Mouse (Mus musculus) central nervous system, embryonic 14 days (tissue): ENCODE results near the gene Mesp1. TPM values are rescaled to one million over a fixed set of nuclear protein-coding genes. Genes with fewer than 3 reads are reported as not detected.

ENCODE experiments used
- polyA plus RNA-seq: library from polyadenylated mRNA; depleted of rRNA; stranded (reverse); fragments of >200 nt; gene quantifications from 2 replicates; pipeline ENCODE4 v1.2.3, GENCODE M21; 2012; rRNA removed

The Mesp1 gene
- 0.05 and 0.07 TPM in 2 replicates for polyA plus RNA-seq

GRCm38 (mm10) chr7:79793688-79794087, at the start of gene Mesp1:
TSS of gene Mesp1 (minus strand) at chr7:79793788.

GRCm38 (mm10) chr7:79810611-79811506, 17.3 kb upstream of the Mesp1 start, which contains the start of gene Mesp2:
TSS of gene Mesp2 (plus strand) at chr7:79810727.

GRCm38 (mm10) chr7:79742659-79743536, 50.7 kb downstream of the Mesp1 start, which contains the start of the genes Pex11a and Wdr93:
TSS of gene Pex11a (minus strand) at chr7:79743131.
TSS of gene Wdr93 (plus strand) at chr7:79743163.

Other genes with a start within 250 kb of the Mesp1 start
- 3.4 and 3.7 TPM in 2 replicates for gene Rhcg, start 176.1 kb downstream of the Mesp1 start, polyA plus RNA-seq
- gene Ticrr, start 133.6 kb downstream of the Mesp1 start, polyA plus RNA-seq, result 4.1 and 4.8 TPM in 2 replicates
- gene Kif7, start 78.1 kb downstream of the Mesp1 start, polyA plus RNA-seq, result 7.0 and 7.3 TPM in 2 replicates
- gene Plin1, start 60.9 kb downstream of the Mesp1 start, polyA plus RNA-seq, result 0.12 and 0.20 TPM in 2 replicates
- 12.4 and 14.1 TPM in 2 replicates for gene Pex11a, start 50.7 kb downstream of the Mesp1 start, polyA plus RNA-seq
- gene Wdr93, start 50.6 kb downstream of the Mesp1 start, polyA plus RNA-seq, result 0.29 and 0.41 TPM in 2 replicates
- gene Mesp2, start 16.9 kb upstream of the Mesp1 start, polyA plus RNA-seq, result 0.90 and 1.2 TPM in 2 replicates
- gene Anpep, start 67.3 kb upstream of the Mesp1 start, polyA plus RNA-seq, result 5.1 and 9.9 TPM in 2 replicates
- gene Ap3s2, start 126.9 kb upstream of the Mesp1 start, polyA plus RNA-seq, result 46.1 and 51.1 TPM in 2 replicates
- gene Arpin, start 141.6 kb upstream of the Mesp1 start, polyA plus RNA-seq, result 10.2 and 12.0 TPM in 2 replicates
- gene Zfp710, start 231.0 kb upstream of the Mesp1 start, polyA plus RNA-seq, result 29.2 and 30.0 TPM in 2 replicates